Mouse (Mus musculus) forebrain, embryonic 10.5 days (tissue): ENCODE results near the gene Ep400. TPM values are rescaled to one million over a fixed set of nuclear protein-coding genes. Genes with fewer than 3 reads are reported as not detected.
A peak's percentile ranks its signal among the peaks of the same experiment; 100 is the strongest.
"Not testable (repeated sequence)": the region's sequence is repeated elsewhere in the genome, so short reads cannot be mapped to it uniquely, and the experiment has no call there.

Experiments used
- DNase-seq: peaks from one replicate; pipeline ENCODE4 v3.0.0-alpha.2; 2017; ENCODE audit warnings: low spot score; ENCODE audit errors: extremely low spot score
- H3K27ac ChIP-seq: fragments of 300-500 bp; sonication (generic); 2 replicates; pipeline ENCODE4 v1.5.1; 2016; ENCODE audit warnings: mild to moderate bottlenecking
- H3K27me3 ChIP-seq: fragments of 300-500 bp; sonication (generic); 2 replicates; pipeline ENCODE4 v1.6.1; 2016; ENCODE audit warnings: mild to moderate bottlenecking; ENCODE audit not compliant: poor library complexity, severe bottlenecking
- H3K36me3 ChIP-seq: fragments of 300-500 bp; sonication (generic); replicated peaks from 2 replicates; pipeline ENCODE4 v1.6.1; 2016; ENCODE audit warnings: mild to moderate bottlenecking, moderate library complexity
- H3K4me1 ChIP-seq: fragments of 300-500 bp; sonication (generic); 2 replicates; pipeline ENCODE4 v1.6.1; 2016
- H3K4me3 ChIP-seq: fragments of 300-500 bp; sonication (generic); 2 replicates; pipeline ENCODE4 v1.5.1; 2016; ENCODE audit warnings: mild to moderate bottlenecking, moderate library complexity
- H3K9me3 ChIP-seq: fragments of 300-500 bp; sonication (generic); 2 replicates; pipeline ENCODE4 v1.6.1; 2016; ENCODE audit warnings: mild to moderate bottlenecking, moderate library complexity
- WGBS: fragments of 180-500 bp; shearing (Covaris S2); methylation state at CpG from one replicate; pipeline ENCODE4 v1.1.7; 2016; 5-methylcytosine and 5-hydroxymethylcytosine counted together
- polyA plus RNA-seq: library from polyadenylated mRNA; unstranded; fragments of >200 nt; fragmentation: Nextera tagmentation; extraction: Ambion mirVana; gene quantifications from 2 replicates; pipeline ENCODE4 v1.2.1, GENCODE M21; 2016

Ep400 gene
- polyA plus RNA-seq, 1 experiment from 2014 or later: 68.8 TPM

- Histone ChIP-seq H3K27me3 (no peaks in the 10 kb centered on the region), H3K27ac (no peak overlapping the region), H3K36me3 (peaks cover 75% of the 10 kb centered on the region), H3K9me3 (no peaks in the 10 kb centered on the region), H3K4me1 (peaks cover 25% of the 10 kb centered on the region), H3K4me3 (no peak overlapping the region)
- WGBS: 94% methylated on average over 11 of the region's 11 CpGs
- DNase-seq: no peak
Measured at GRCm38 (mm10) chr5:110774511-110774910, 4.0 kb upstream of the Ep400 start.

- DNase-seq, H3K4me3 ChIP-seq, H3K27me3 ChIP-seq, H3K9me3 ChIP-seq, H3K27ac ChIP-seq: not testable (repeated sequence)
- H3K36me3 ChIP-seq: peaks cover 68% of the 10 kb centered on the region
- 92% methylated on average over 10 of the region's 10 CpGs for WGBS
- peaks cover 25% of the 10 kb centered on the region for H3K4me1 ChIP-seq
Measured at GRCm38 (mm10) chr5:110772945-110773344, 2.4 kb upstream of the Ep400 start.

- WGBS: under 1% methylated on average over 58 of the region's 58 CpGs
- no peak for DNase-seq
- peak overlapping the region; percentile 97 for H3K27ac ChIP-seq
- H3K27me3 ChIP-seq: no peaks in the 10 kb centered on the region
- peak overlapping the region; percentile 88 for H3K4me3 ChIP-seq
- H3K36me3 ChIP-seq: peaks cover 51% of the 10 kb centered on the region
- H3K4me1 ChIP-seq: peaks cover 26% of the 10 kb centered on the region
- no peaks in the 10 kb centered on the region for H3K9me3 ChIP-seq
Measured at GRCm38 (mm10) chr5:110770031-110770445, 479 bp downstream of the Ep400 start.

DNA sequence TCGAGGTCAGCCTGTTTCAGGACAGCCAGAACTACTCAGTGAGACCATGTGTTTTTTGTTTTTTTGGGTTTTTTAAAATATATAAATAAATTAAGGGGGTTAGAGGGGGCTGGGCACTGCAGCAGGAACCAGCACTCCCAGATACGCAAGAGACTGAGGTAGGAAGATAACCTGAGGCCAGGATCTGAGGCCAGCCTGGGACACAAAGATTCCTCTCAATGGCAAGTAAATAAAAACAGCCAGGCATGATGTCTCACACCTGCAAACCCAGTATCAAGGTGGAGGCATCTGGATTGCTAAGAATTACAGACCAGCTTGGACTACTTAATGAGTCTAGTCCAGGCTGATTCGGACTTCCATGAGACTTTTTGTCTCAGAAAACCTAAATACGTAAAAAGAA is 1.2 kb downstream of the Ep400 start:
- H3K36me3 ChIP-seq: peaks cover 49% of the 10 kb centered on the region
- H3K4me1 ChIP-seq: peaks cover 26% of the 10 kb centered on the region
- peak overlapping the region; percentile 88 for H3K4me3 ChIP-seq
- H3K9me3 ChIP-seq: no peaks in the 10 kb centered on the region
- WGBS: 65% methylated on average over 4 of the region's 4 CpGs
- H3K27ac ChIP-seq: peak overlapping the region; percentile 97
- H3K27me3 ChIP-seq: no peaks in the 10 kb centered on the region
- DNase-seq: no peak

DNA sequence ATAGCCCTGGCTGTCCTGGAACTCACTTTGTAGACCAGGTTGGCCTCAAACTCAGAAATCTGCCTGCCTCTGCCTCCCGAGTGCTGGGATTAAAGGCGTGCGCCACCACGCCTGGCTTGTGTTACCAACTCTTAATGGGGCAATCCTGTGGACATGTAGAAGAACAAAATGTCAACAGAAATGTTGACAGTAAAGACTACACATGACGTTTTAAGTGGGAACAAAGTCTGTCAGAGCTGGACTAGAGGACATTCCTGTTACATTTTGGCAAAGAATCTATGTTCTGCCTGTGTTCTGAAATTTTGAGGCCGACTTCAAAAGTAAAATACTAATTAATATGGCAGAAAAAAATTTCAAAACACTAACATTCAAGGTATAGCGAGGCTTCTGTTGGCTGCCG is 6.6 kb downstream of the Ep400 start:
- Histone ChIP-seq H3K9me3 (no peaks in the 10 kb centered on the region), H3K27ac (no peak overlapping the region), H3K27me3 (no peaks in the 10 kb centered on the region), H3K4me1 (peaks cover 10% of the 10 kb centered on the region), H3K36me3 (peaks cover 37% of the 10 kb centered on the region), H3K4me3 (no peak overlapping the region)
- DNase-seq: no peak
- 92% methylated on average over 8 of the region's 8 CpGs for WGBS

GRCm38 (mm10) chr5:110745021-110745420 is 25.5 kb downstream of the Ep400 start:
- H3K36me3 ChIP-seq: peaks cover 46% of the 10 kb centered on the region
- no peaks in the 10 kb centered on the region for H3K27me3 ChIP-seq
- H3K9me3 ChIP-seq: no peaks in the 10 kb centered on the region
- no peak overlapping the region for H3K27ac ChIP-seq
- WGBS: 84% methylated on average over 1 of the region's 1 CpGs
- H3K4me3 ChIP-seq: no peak overlapping the region
- no peaks in the 10 kb centered on the region for H3K4me1 ChIP-seq
- DNase-seq: no peak

DNA sequence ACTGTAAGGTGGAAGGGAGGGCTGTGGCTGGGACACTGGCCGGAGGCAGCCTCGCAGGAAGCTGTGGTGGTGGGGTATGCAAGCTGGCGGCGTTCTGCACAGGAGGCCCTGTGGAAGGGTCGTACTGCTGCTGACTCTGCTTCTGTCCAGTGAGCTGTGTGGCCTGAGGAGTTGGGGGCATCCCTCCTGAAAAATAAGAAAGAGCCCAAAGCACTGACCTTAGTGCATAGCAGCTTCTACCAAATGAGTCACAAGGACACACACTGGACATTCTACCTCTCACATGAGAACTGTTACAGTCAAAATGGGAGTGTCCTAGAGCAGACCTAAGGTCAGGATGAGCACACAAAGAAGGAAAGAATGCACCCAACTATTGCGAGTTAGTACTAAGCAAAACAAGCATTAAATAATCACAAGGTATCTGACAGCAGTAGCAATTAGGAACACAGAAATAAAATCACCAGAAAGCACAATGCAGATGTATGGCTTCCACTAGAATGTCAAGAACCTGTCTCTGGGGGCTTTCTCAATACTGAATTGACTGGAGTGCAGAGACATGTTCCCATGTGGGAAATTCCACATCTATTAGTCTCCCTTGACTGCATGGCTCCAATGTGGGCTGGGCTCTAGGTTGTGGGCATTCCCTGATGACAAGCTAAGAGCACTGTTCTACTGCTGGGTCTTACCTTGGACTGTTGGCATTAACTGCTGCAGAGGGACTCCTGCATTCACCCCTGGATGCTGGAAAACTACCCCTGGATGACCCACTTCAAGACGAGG is 30.8 kb downstream of the Ep400 start:
- Histone ChIP-seq H3K27ac (no peak overlapping the region), H3K9me3 (no peaks in the 10 kb centered on the region), H3K4me1 (no peaks in the 10 kb centered on the region), H3K27me3 (no peaks in the 10 kb centered on the region), H3K4me3 (no peak overlapping the region), H3K36me3 (peaks cover 70% of the 10 kb centered on the region)
- DNase-seq: no peak
- 96% methylated on average over 7 of the region's 7 CpGs for WGBS

- no peak for DNase-seq
- H3K4me3 ChIP-seq: no peak overlapping the region
- peaks cover 97% of the 10 kb centered on the region for H3K36me3 ChIP-seq
- H3K9me3 ChIP-seq: no peaks in the 10 kb centered on the region
- H3K27me3 ChIP-seq: no peaks in the 10 kb centered on the region
- no peaks in the 10 kb centered on the region for H3K4me1 ChIP-seq
- 100% methylated on average over 1 of the region's 1 CpGs for WGBS
- no peak overlapping the region for H3K27ac ChIP-seq
Measured at GRCm38 (mm10) chr5:110735606-110736005, 34.9 kb downstream of the Ep400 start.

- 92% methylated on average over 4 of the region's 4 CpGs for WGBS
- Histone ChIP-seq H3K36me3 (peaks cover 96% of the 10 kb centered on the region), H3K4me1 (no peaks in the 10 kb centered on the region)
Measured at GRCm38 (mm10) chr5:110733231-110733823, 37.2 kb downstream of the Ep400 start.

GRCm38 (mm10) chr5:110731227-110731626 is 39.3 kb downstream of the Ep400 start:
- peaks cover 95% of the 10 kb centered on the region for H3K36me3 ChIP-seq
- DNase-seq: no peak
- no peak overlapping the region for H3K27ac ChIP-seq
- no peaks in the 10 kb centered on the region for H3K4me1 ChIP-seq
- WGBS: 87% methylated on average over 2 of the region's 2 CpGs
- no peaks in the 10 kb centered on the region for H3K9me3 ChIP-seq
- no peaks in the 10 kb centered on the region for H3K27me3 ChIP-seq
- no peak overlapping the region for H3K4me3 ChIP-seq

More at GRCm38 (mm10) chr5:110733231-110733823, 37.2 kb downstream of the Ep400 start:
- Histone ChIP-seq H3K4me3 (no peak overlapping the region), H3K9me3 (no peaks in the 10 kb centered on the region), H3K27ac (no peak overlapping the region), H3K27me3 (no peaks in the 10 kb centered on the region)
- no peak for DNase-seq

DNA sequence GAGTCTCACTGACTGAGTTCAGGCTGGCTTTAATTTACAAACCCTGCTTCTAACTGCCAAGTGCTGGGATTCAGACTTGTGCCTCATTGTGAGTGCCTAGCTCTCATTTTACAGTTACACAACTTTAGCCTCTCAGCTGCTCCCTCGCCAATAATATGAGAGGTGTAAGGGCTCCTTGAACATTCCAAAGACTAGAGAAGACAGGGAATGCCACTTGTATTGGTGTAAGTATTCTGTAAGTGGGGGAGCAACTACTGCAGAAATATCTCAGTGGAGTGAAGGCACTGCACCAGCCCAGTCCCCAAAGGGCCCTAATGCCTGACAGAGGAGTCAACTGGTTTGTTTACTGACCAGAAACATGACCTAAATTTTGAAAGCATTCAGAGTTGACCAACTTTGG is 42.7 kb downstream of the Ep400 start:
- Histone ChIP-seq H3K27ac (no peak overlapping the region), H3K4me3 (no peak overlapping the region), H3K36me3 (peaks cover 98% of the 10 kb centered on the region), H3K27me3 (no peaks in the 10 kb centered on the region), H3K9me3 (no peaks in the 10 kb centered on the region), H3K4me1 (no peaks in the 10 kb centered on the region)
- WGBS: 86% methylated on average over 1 of the region's 1 CpGs
- DNase-seq: no peak

GRCm38 (mm10) chr5:110723543-110723942 is 47.0 kb downstream of the Ep400 start:
- Histone ChIP-seq H3K4me1 (no peaks in the 10 kb centered on the region), H3K9me3 (no peaks in the 10 kb centered on the region), H3K27me3 (no peaks in the 10 kb centered on the region), H3K27ac (no peak overlapping the region), H3K36me3 (peaks cover 97% of the 10 kb centered on the region), H3K4me3 (no peak overlapping the region)
- 91% methylated on average over 2 of the region's 2 CpGs for WGBS
- DNase-seq: no peak

DNA sequence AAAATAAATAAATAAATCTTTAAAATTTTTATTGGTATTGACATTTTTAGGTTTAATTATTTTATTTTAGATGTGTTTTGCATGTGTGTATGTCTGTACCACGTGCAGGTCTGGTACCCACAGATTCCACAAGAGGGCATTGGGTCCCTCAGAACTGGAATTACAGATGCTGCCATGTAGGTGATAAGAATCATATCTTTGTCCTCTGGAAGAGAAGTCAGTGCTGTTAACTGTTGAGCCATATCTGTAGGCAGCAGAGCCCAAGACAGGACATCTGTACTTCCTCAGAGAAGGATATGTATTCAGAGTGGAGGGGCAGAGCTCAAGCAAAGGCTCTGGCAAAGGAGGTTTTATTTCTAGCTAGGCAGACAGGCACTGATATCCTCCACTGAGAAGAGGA is 49.1 kb downstream of the Ep400 start:
- H3K27ac ChIP-seq, H3K9me3 ChIP-seq, H3K4me3 ChIP-seq, DNase-seq, H3K27me3 ChIP-seq, H3K4me1 ChIP-seq: not testable (repeated sequence)
- H3K36me3 ChIP-seq: peaks cover 95% of the 10 kb centered on the region
- 97% methylated on average over 1 of the region's 1 CpGs for WGBS
